Mouse (Mus musculus) Patski (cell line): ENCODE results near the gene Lcn10. TPM values are rescaled to one million over a fixed set of nuclear protein-coding genes. Genes with fewer than 3 reads are reported as not detected.
"Not testable (repeated sequence)": the region's sequence is repeated elsewhere in the genome, so short reads cannot be mapped to it uniquely, and the experiment has no call there.

ENCODE experiments used
- ATAC-seq: fragments of 100-300 bp; one replicate; pipeline ENCODE4 v1.8.0; 2021
- CTCF ChIA-PET: fragments of 350-600 bp; sonication (Branson Sonifier 250); formaldehyde crosslinking; loops from one replicate; lab custom pipeline; 2022; ENCODE audit warnings: inconsistent platforms; lab: Charles Lee
- POLR2A ChIA-PET: fragments of 350-600 bp; sonication (Branson Sonifier 250); formaldehyde crosslinking; loops from one replicate; lab custom pipeline; 2022; ENCODE audit warnings: antibody characterized with exemption, inconsistent platforms; lab: Charles Lee
- DNase-seq: peaks from one replicate; pipeline ENCODE4 v3.0.0-alpha.2; 2011; ENCODE audit warnings: low read depth, low spot score
- H3K27me3 ChIP-seq: fragments of 371-371 bp; one replicate; pipeline ENCODE4 v1.5.1; 2021
- CTCF ChIP-seq: fragments of 100-300 bp; IDR thresholded peaks from one replicate; pipeline ENCODE4 v1.5.1; 2021
- in situ Hi-C: fragments of 300-500 bp; cut with MboI; formaldehyde crosslinking; loops from 3 replicates; pipeline ENCODE4 v1.11.1; 2018; ENCODE audit warnings: low pct_unique_long_range_greater_than_20kb, mixed read lengths
- polyA plus RNA-seq: library from polyadenylated mRNA; unstranded; gene quantifications from one replicate; pipeline ENCODE4 v1.2.3, GENCODE M21; 2021

The Lcn10 gene
- polyA plus RNA-seq, 1 experiment from 2014 or later = not detected

DNA sequence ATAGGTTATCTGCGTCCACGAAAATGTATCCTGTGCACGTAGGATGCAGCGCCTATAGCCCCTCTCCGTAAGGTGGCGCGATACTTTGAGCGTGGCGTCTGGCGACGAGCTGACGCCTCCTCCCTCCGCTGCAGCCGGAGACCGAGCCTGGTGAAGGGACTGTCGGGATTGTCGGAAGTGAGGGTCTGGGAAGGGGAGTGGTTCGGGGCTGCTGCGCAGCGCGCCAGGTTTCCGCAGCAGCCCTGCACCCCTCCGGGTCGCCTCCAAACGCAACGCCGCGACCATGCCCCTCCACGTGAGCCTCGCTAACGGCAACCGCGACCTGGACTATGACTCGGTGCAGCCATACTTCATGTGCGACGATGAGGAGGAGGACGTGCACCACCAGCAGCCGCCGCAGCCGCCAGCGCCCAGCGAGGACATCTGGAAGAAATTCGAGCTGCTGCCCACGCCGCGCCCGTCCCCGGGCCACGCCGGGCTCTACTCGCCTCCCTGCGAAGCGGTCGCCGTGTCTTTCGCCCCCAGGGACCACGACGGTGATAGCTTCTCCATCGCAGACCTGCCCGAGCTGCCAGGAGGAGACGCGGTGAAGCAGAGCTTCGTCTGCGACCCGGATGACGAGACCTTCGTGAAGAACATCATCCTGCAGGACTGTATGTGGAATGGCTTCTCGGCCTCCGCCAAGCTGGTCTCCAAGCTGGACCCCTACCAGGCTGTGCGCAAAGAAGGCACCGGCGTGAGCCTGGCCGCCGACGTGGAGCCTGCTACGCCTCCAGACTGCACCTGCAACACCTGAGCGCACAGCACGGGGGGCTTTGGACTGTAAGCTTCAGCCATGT is 24.3 kb downstream of the Lcn10 start, which contains the start of gene Bmyc:
TSS of gene Bmyc (plus strand) at position 97 of the 839 bp plus-strand sequence.
- in situ Hi-C loops = no loop called here
- DNase-seq = no peak
- peaks cover 4% of the 10 kb centered on the region for H3K27me3 ChIP-seq
- ATAC-seq = peak; percentile 70
- TF ChIP-seq CTCF = peak; percentile 76
- POLR2A ChIA-PET = interaction anchor here (0.9 kb wide), 1 partner anchor 69 kb away, joined by 3 read pairs; no protein-coding TSS in a partner anchor
- CTCF ChIA-PET = interaction anchor here (2.9 kb wide), 1 partner anchor 12 kb away, joined by 14 read pairs; no protein-coding TSS in a partner anchor

DNA sequence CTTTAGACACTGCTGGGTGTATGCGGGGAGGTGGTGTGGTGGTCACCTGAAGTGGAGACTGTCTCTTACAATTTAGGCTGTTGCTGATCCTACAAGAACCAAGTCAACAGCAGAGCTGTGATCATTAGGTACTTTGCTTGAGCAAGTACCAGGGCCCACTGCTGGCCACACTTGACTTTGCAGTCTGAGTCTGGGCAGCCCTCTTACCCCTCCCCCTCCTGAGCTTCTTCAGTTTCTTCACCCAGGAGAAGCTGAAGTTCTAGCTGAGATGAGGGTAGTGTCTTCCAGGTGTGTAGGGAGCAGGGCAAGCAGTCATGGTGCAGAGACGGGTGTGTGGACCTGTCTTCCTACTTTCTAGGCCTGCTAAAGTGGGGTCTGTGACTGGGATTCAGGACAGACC is 25.6 kb downstream of the Lcn10 start:
- no peak for TF ChIP-seq CTCF
- ChIA-PET POLR2A (interaction anchor here (0.9 kb wide), 1 partner anchor 68 kb away, joined by 3 read pairs; no protein-coding TSS in a partner anchor), CTCF (no interaction called here)
- in situ Hi-C loops = no loop called here
- no peak for DNase-seq
- peaks cover 4% of the 10 kb centered on the region for H3K27me3 ChIP-seq
- ATAC-seq = no peak

- CTCF ChIA-PET, DNase-seq, in situ Hi-C loops, POLR2A ChIA-PET, ATAC-seq, H3K27me3 ChIP-seq: not testable (repeated sequence)
Observed at GRCm38 (mm10) chr2:25709056-25709455, 26.5 kb downstream of the Lcn10 start.

- POLR2A ChIA-PET, ATAC-seq, in situ Hi-C loops, DNase-seq, H3K27me3 ChIP-seq, CTCF ChIA-PET: not testable (repeated sequence)
Observed at GRCm38 (mm10) chr2:25709791-25710190, 27.3 kb downstream of the Lcn10 start.

- ATAC-seq, H3K27me3 ChIP-seq, DNase-seq, POLR2A ChIA-PET, CTCF ChIA-PET, in situ Hi-C loops: not testable (repeated sequence)
Observed at GRCm38 (mm10) chr2:25711641-25712040, 29.1 kb downstream of the Lcn10 start.

DNA sequence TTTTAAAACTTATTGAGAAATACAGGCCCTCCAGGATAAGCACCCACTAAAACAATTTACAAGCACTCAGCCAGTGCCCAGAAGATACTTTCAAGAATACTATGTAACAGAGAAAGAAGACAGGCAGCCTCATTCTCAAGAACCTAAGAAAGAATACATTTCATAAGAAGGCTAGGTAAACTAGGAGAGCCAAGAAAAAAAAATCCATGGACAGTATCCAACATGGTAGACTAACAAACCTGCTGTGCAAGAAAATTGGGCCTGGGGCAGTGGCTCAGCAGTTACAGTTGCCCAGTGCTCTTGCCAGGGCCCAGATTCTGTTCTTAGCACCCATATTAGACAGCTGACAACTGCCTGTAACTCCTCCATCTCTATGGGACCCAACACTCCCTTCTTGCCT is 34.7 kb downstream of the Lcn10 start:
- H3K27me3 ChIP-seq = no peaks in the 10 kb centered on the region
- no peak for TF ChIP-seq CTCF
- POLR2A ChIA-PET = no interaction called here
- CTCF ChIA-PET = no interaction called here
- in situ Hi-C loops = no loop called here
- DNase-seq (no peak), ATAC-seq (no peak)

GRCm38 (mm10) chr2:25733199-25733930 is 50.8 kb downstream of the Lcn10 start:
- CTCF ChIA-PET = no interaction called here
- no peaks in the 10 kb centered on the region for H3K27me3 ChIP-seq
- in situ Hi-C loops = no loop called here
- POLR2A ChIA-PET = no interaction called here
- DNase-seq (no peak), ATAC-seq (no peak)
- TF ChIP-seq CTCF = no peak

Other genes starting within 250 kb of the Lcn10 start
- 1.0 TPM for gene Clic3, start 225.9 kb upstream of the Lcn10 start, polyA plus RNA-seq
- 23.3 TPM for gene Paxx, start 221.6 kb upstream of the Lcn10 start, polyA plus RNA-seq
- gene Ptgds, start 212.7 kb upstream of the Lcn10 start, polyA plus RNA-seq = 33.6 TPM
- gene Lcn12, start 188.8 kb upstream of the Lcn10 start, polyA plus RNA-seq = not detected
- gene Fbxw5, start 182.0 kb upstream of the Lcn10 start, polyA plus RNA-seq = 85.5 TPM
- gene C8g, start 181.0 kb upstream of the Lcn10 start, polyA plus RNA-seq = 5.2 TPM
- 30.4 TPM for gene Traf2, start 135.8 kb upstream of the Lcn10 start, polyA plus RNA-seq
- gene Edf1, start 124.9 kb upstream of the Lcn10 start, polyA plus RNA-seq = 285 TPM
- 15.4 TPM for gene Mamdc4, start 107.9 kb upstream of the Lcn10 start, polyA plus RNA-seq
- 139 TPM for gene Phpt1, start 107.5 kb upstream of the Lcn10 start, polyA plus RNA-seq
- gene Ajm1, start 101.0 kb upstream of the Lcn10 start, polyA plus RNA-seq = 4.0 TPM
- gene Rabl6, start 74.2 kb upstream of the Lcn10 start, polyA plus RNA-seq = 90.3 TPM
- gene Ccdc183, start 65.0 kb upstream of the Lcn10 start, polyA plus RNA-seq = 0.36 TPM
- 17.5 TPM for gene Tmem141, start 60.7 kb upstream of the Lcn10 start, polyA plus RNA-seq
- not detected for gene Fcna, start 54.7 kb upstream of the Lcn10 start, polyA plus RNA-seq
- gene Lcn8, start 29.6 kb upstream of the Lcn10 start, polyA plus RNA-seq = not detected
- not detected for gene Lcn5, start 24.8 kb upstream of the Lcn10 start, polyA plus RNA-seq
- not detected for gene Lcn6, start 5.9 kb upstream of the Lcn10 start, polyA plus RNA-seq
- not detected for gene Obp2a, start 17.3 kb downstream of the Lcn10 start, polyA plus RNA-seq
- gene Bmyc, start 24.0 kb downstream of the Lcn10 start, polyA plus RNA-seq = 17.0 TPM
- gene Obp2b, start 54.3 kb downstream of the Lcn10 start, polyA plus RNA-seq = not detected
- not detected for gene Lcn3, start 82.8 kb downstream of the Lcn10 start, polyA plus RNA-seq
- gene Lcn11, start 94.3 kb downstream of the Lcn10 start, polyA plus RNA-seq = not detected
- gene Gm13539, start 99.5 kb downstream of the Lcn10 start, polyA plus RNA-seq = not detected
- not detected for gene Glt6d1, start 133.1 kb downstream of the Lcn10 start, polyA plus RNA-seq
- not detected for gene Lcn9, start 140.4 kb downstream of the Lcn10 start, polyA plus RNA-seq
- not detected for gene Sohlh1, start 164.5 kb downstream of the Lcn10 start, polyA plus RNA-seq
- 0.06 TPM for gene Kcnt1, start 181.0 kb downstream of the Lcn10 start, polyA plus RNA-seq